Mouse (Mus musculus) central nervous system, embryonic 18 days (tissue): ENCODE measurements around the gene Cyp2c50. TPM values are rescaled to one million over a fixed set of nuclear protein-coding genes. Genes with fewer than 3 reads are reported as not detected.

Source experiments
- polyA plus RNA-seq: library from polyadenylated mRNA; depleted of rRNA; stranded (reverse); fragments of >200 nt; gene quantifications from 2 replicates; pipeline ENCODE4 v1.2.3, GENCODE M21; 2012; rRNA removed

The Cyp2c50 gene
- not detected in 2 replicates for polyA plus RNA-seq

GRCm38 (mm10) chr19:40089421-40089820 is at the start of gene Cyp2c50:
TSS of gene Cyp2c50 (plus strand) at chr19:40089688.

GRCm38 (mm10) chr19:40073701-40074100 is 15.8 kb upstream of the Cyp2c50 start, which contains the start of gene Cyp2c54:
TSS of gene Cyp2c54 (minus strand) at chr19:40073827.

Other genes starting within 250 kb of the Cyp2c50 start
- gene Cyp2c69, start 202.9 kb upstream of the Cyp2c50 start, polyA plus RNA-seq, result not detected in 2 replicates
- gene Cyp2c37, start 97.3 kb upstream of the Cyp2c50 start, polyA plus RNA-seq, result not detected in 2 replicates
- not detected in 2 replicates for gene Cyp2c54, start 15.9 kb upstream of the Cyp2c50 start, polyA plus RNA-seq
- not detected in 2 replicates for gene Cyp2c70, start 97.6 kb downstream of the Cyp2c50 start, polyA plus RNA-seq
- 9.4 and 10.3 TPM in 2 replicates for gene Pdlim1, start 182.2 kb downstream of the Cyp2c50 start, polyA plus RNA-seq